Mouse (Mus musculus) C2C12 (cell line): ENCODE data around the gene Wscd2. TPM values are rescaled to one million over a fixed set of nuclear protein-coding genes. Genes with fewer than 3 reads are reported as not detected.

ENCODE experiments used
- H3K27me3 ChIP-seq: one replicate; pipeline ENCODE4 v1.6.1; 2011; ENCODE audit not compliant: control insufficient read depth, insufficient read depth, insufficient read length
- H3K36me3 ChIP-seq: one replicate; pipeline ENCODE4 v1.6.1; 2011; ENCODE audit not compliant: control insufficient read depth, insufficient read depth
- H3K4me3 ChIP-seq: one replicate; pipeline ENCODE4 v1.5.1; 2011; ENCODE audit warnings: mild to moderate bottlenecking, control low read depth; ENCODE audit not compliant: poor library complexity, insufficient read depth, severe bottlenecking
- H3K79me2 ChIP-seq: one replicate; pipeline ENCODE4 v1.6.1; 2011; ENCODE audit not compliant: control insufficient read depth, insufficient read depth
- H3K79me3 ChIP-seq: one replicate; pipeline ENCODE4 v1.6.1; 2011; ENCODE audit warnings: low read depth, control low read depth
- H3ac ChIP-seq: one replicate; pipeline ENCODE3; 2011; ENCODE audit warnings: low read depth; ENCODE audit not compliant: control insufficient read depth, insufficient read length
- CEBPB ChIP-seq: IDR thresholded peaks from one replicate; pipeline ENCODE4 v1.6.1; 2011; ENCODE audit warnings: low read depth, mild to moderate bottlenecking, control low read depth, moderate library complexity
- CTCF ChIP-seq: IDR thresholded peaks from one replicate; pipeline ENCODE4 v1.5.1; 2011; ENCODE audit not compliant: control insufficient read depth, insufficient read depth, insufficient read length
- FOSL1 ChIP-seq: IDR thresholded peaks from one replicate; pipeline ENCODE4 v1.8.0; 2011; ENCODE audit warnings: mild to moderate bottlenecking, low read length; ENCODE audit not compliant: poor library complexity, insufficient read depth, severe bottlenecking
- MAX ChIP-seq: IDR thresholded peaks from one replicate; pipeline ENCODE4 v1.6.1; 2011; ENCODE audit warnings: mild to moderate bottlenecking, control low read depth
- MYOD1 ChIP-seq: IDR thresholded peaks from one replicate; pipeline ENCODE4 v1.6.1; 2011; ENCODE audit warnings: low read depth; ENCODE audit not compliant: control insufficient read depth, insufficient read length
- MYOG ChIP-seq: IDR thresholded peaks from one replicate; pipeline ENCODE4 v1.6.1; 2011; ENCODE audit not compliant: control insufficient read depth, insufficient read length; ENCODE audit errors: extremely low read depth
- USF1 ChIP-seq: IDR thresholded peaks from one replicate; pipeline ENCODE4 v1.6.1; 2011; ENCODE audit warnings: low read depth, mild to moderate bottlenecking, control low read depth, moderate library complexity
- polyA plus RNA-seq: library from polyadenylated mRNA; unstranded; fragments of >200 nt; fragmentation: generic; extraction: Trizol; gene quantifications from one replicate; pipeline ENCODE4 v1.2.1, GENCODE M21; 2012; ENCODE audit warnings: missing spikeins

The Wscd2 gene
- polyA plus RNA-seq, 1 experiment = not detected

DNA sequence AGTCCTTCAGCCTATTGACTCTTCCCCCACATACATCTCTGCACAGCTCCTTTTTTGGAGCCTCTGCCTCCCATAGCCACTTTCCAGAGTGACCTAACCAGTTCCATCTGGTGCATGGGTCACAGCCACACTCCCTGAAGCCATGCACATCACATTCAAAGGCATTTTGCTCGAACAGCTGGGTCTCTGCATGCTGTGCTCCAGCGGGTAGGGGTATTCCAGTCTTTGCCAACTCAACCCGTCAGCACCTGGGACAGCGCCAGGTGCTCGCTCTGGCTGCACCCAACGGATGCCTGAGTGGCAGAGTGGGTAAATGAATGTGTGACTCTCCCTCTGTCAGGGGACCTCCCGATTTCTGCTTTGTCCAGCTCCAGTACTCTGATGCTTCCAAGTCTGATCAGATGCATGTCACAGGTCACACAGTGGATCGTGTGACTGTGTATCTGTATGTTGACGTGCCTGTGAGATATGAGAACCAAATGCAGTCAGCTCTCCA, 63.3 kb downstream of the Wscd2 start:
- no peak for TF ChIP-seq USF1
- TF ChIP-seq MYOD1 = no peak
- no peak for TF ChIP-seq MYOG
- TF ChIP-seq FOSL1 = no peak
- no peak for TF ChIP-seq MAX
- no peak for TF ChIP-seq CTCF
- no peak for TF ChIP-seq CEBPB

DNA sequence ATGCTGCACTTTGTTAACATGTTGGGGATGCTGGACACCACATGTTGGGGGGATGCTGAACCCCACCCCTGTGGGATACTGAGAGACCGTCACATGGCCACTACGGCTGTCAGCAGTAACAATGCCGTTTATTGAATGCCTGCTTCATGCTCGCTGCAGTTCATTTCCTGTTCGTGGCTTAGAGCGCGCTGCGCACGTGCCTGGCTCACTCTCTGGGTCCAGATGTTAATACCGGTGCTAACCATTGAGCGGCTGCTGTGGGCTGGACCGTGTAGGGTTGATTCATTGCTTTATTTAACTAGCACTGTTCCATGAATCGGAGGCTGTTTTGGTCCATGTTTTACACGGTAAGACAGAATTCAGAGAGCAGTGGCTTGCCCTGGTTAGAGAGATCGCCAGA, 64.0 kb downstream of the Wscd2 start:
- Histone ChIP-seq H3K4me3 (no peak overlapping the region), H3K79me2 (no peaks in the 10 kb centered on the region), H3K27me3 (peaks cover 44% of the 10 kb centered on the region), H3ac (no peak overlapping the region), H3K79me3 (no peaks in the 10 kb centered on the region), H3K36me3 (no peaks in the 10 kb centered on the region)
- no peak for TF ChIP-seq FOSL1
- TF ChIP-seq MYOD1 = no peak
- no peak for TF ChIP-seq MYOG
- TF ChIP-seq MAX = no peak
- TF ChIP-seq CEBPB = no peak
- no peak for TF ChIP-seq USF1
- no peak for TF ChIP-seq CTCF

More for the DNA sequence above, 63.3 kb downstream of the Wscd2 start:
- Histone ChIP-seq H3K36me3 (no peaks in the 10 kb centered on the region), H3K79me3 (no peaks in the 10 kb centered on the region), H3ac (no peak overlapping the region), H3K79me2 (no peaks in the 10 kb centered on the region), H3K4me3 (no peak overlapping the region), H3K27me3 (peaks cover 38% of the 10 kb centered on the region)

DNA sequence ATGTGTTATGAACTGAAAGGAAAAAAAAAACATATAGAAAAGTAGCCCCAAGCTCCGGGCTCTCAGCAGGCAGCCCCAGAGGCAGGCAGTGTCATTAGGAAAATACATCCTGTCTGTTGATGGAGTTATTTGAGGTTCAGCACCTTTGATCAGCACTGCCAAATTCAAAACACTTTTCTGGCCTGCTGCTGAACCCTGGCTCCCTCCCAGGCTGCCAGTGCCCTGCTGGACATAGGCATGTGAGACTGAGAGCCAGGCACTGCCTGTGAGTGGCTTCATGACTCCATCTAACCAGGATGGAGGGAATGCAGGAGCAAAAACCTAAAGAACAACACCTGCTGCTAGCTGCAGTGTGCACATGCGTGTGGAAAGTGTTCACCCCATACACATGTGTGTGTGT, 64.4 kb downstream of the Wscd2 start:
- Histone ChIP-seq H3K36me3 (no peaks in the 10 kb centered on the region), H3K79me3 (no peaks in the 10 kb centered on the region), H3K4me3 (no peak overlapping the region), H3K79me2 (no peaks in the 10 kb centered on the region), H3ac (no peak overlapping the region), H3K27me3 (peaks cover 48% of the 10 kb centered on the region)
- no peak for TF ChIP-seq CTCF

DNA sequence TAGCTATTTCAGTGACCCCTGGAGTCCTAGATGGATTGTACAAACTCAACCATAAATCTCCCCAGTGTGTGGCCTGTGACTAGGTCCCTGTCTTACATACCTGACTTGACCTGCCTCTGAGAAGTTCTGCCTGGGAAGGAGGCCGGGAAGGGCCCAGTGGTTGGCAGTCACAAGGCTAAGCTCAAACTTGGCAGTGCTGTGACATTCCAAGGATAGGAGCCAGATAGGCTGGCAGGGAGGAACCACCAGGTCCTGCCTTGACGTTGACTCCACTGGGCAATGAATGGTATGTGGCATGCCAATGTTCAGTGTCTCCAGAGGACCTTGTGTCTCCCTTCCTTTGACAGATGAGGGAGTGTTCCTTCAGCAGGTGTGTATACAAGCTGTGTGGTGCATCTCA, 65.6 kb downstream of the Wscd2 start:
- no peak for TF ChIP-seq MYOD1
- no peak for TF ChIP-seq MAX
- TF ChIP-seq FOSL1 = no peak
- no peak for TF ChIP-seq CTCF
- no peak for TF ChIP-seq MYOG
- no peak for TF ChIP-seq USF1
- no peak for TF ChIP-seq CEBPB
- Histone ChIP-seq H3K79me2 (no peaks in the 10 kb centered on the region), H3K79me3 (no peaks in the 10 kb centered on the region), H3ac (no peak overlapping the region), H3K4me3 (no peak overlapping the region), H3K27me3 (peaks cover 48% of the 10 kb centered on the region), H3K36me3 (no peaks in the 10 kb centered on the region)

DNA sequence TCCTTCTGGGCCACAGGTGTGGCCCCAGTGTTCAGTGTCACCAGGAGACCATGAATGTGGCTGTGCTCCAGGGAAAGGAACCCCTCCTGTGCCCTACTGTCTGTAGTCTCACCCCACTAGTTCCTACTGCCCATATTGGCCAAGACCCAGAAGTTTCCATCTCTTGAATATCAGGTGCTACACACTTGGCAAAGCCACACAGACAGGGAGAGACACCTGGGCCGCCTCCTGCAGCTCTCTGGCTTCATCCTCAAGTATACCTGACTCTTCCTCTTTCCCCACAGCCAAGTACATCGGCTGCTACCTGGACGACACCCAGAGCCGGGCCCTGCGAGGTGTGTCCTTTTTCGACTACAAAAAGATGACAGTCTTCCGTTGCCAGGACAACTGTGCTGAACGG, 67.9 kb downstream of the Wscd2 start:
- Histone ChIP-seq H3K36me3 (no peaks in the 10 kb centered on the region), H3K79me2 (no peaks in the 10 kb centered on the region), H3K79me3 (no peaks in the 10 kb centered on the region), H3K4me3 (no peak overlapping the region), H3ac (no peak overlapping the region), H3K27me3 (peaks cover 49% of the 10 kb centered on the region)
- TF ChIP-seq MAX (no peak), CEBPB (no peak), MYOG (no peak), FOSL1 (no peak), USF1 (no peak)

DNA sequence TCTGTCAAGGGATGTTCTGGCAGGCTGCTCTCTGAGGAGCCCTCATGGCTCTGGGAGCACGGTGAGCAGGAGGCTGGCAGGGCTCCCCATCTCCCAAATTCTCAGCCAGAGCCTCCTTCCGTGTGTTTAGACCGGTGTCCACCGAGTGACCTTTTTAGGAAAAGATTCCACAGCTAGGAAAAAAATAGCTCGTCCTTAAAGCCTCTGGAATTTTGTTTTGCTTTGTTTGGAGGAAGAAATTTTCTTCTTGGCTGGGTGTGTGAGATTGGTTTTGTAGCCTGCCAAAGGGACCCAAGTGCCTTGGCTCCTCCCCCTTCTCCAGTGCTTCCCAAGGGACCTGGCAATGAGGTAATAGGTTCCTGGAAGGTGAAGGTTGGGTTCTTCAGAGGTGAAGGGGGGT, 69.5 kb downstream of the Wscd2 start:
- H3K79me3 ChIP-seq = no peaks in the 10 kb centered on the region
- no peak overlapping the region for H3ac ChIP-seq
- peaks cover 39% of the 10 kb centered on the region for H3K27me3 ChIP-seq
- H3K4me3 ChIP-seq = no peak overlapping the region
- H3K79me2 ChIP-seq = no peaks in the 10 kb centered on the region
- H3K36me3 ChIP-seq = no peaks in the 10 kb centered on the region
- TF ChIP-seq FOSL1 (no peak), MAX (no peak), CTCF (no peak), MYOD1 (no peak), USF1 (no peak), CEBPB (no peak), MYOG (no peak)
